Mouse (Mus musculus) CH12.LX (cell line): ENCODE results near the gene Dpysl5. TPM values are rescaled to one million over a fixed set of nuclear protein-coding genes. Genes with fewer than 3 reads are reported as not detected.

Experiments
- DNase-seq: peaks from one replicate; pipeline ENCODE4 v3.0.0-alpha.2; 2013; ENCODE audit errors: extremely low read depth
- H3K27ac ChIP-seq: 2 replicates; pipeline ENCODE4 v1.5.1; 2012; ENCODE audit warnings: low read depth, mild to moderate bottlenecking, control low read depth, moderate library complexity; ENCODE audit not compliant: insufficient read depth
- H3K27me3 ChIP-seq: replicated peaks from 2 replicates; pipeline ENCODE3; 2012; ENCODE audit warnings: inconsistent platforms
- H3K36me3 ChIP-seq, 2 experiments: replicated peaks in 1 of 2; 2 replicates each; pipeline versions ENCODE3 to v1.6.1; 2012; ENCODE audit warnings: inconsistent platforms in 1 of 2, low read length in 1 of 2, mild to moderate bottlenecking in 1 of 2, mixed read lengths in 1 of 2, moderate library complexity in 1 of 2; ENCODE audit not compliant: control insufficient read depth in 1 of 2, insufficient read depth in 1 of 2
- H3K4me1 ChIP-seq, 2 experiments: 2 replicates each; pipeline ENCODE4 v1.6.1; 2012; ENCODE audit warnings: inconsistent platforms in 1 of 2, moderate library complexity in 1 of 2; ENCODE audit not compliant: insufficient read depth in 2 of 2, control insufficient read depth in 1 of 2
- H3K4me2 ChIP-seq: 2 replicates; pipeline ENCODE4 v1.6.1; 2012; ENCODE audit warnings: low read depth, mild to moderate bottlenecking, control low read depth; ENCODE audit not compliant: poor library complexity, insufficient read depth, severe bottlenecking
- H3K4me3 ChIP-seq, 3 experiments: fragments of 150-350 bp in 1 of 3; sonication (generic) in 1 of 3; replicated peaks in 1 of 3; 2 replicates each; pipeline versions ENCODE3 to v1.5.1; 2011 to 2012; ENCODE audit warnings: low read depth in 2 of 3, low read length in 2 of 3, mild to moderate bottlenecking in 2 of 3, moderate library complexity in 2 of 3, control low read depth in 1 of 3, improper control_type of control experiment in 1 of 3, inconsistent platforms in 1 of 3, mixed read lengths in 1 of 3; ENCODE audit not compliant: poor library complexity in 1 of 3
- H3K79me2 ChIP-seq: replicated peaks from 2 replicates; pipeline ENCODE4 v1.6.1; 2012; ENCODE audit warnings: mild to moderate bottlenecking, moderate library complexity; ENCODE audit not compliant: control insufficient read depth, poor library complexity, insufficient read depth, severe bottlenecking; ENCODE audit errors: extremely low read depth
- H3K9ac ChIP-seq: 2 replicates; pipeline ENCODE4 v1.6.1; 2012; ENCODE audit warnings: low read depth, mild to moderate bottlenecking, control low read depth, moderate library complexity; ENCODE audit not compliant: insufficient read depth
- H3K9me3 ChIP-seq: replicated peaks from 2 replicates; pipeline ENCODE3; 2012; ENCODE audit warnings: low read length, inconsistent platforms, mixed read lengths
- CHD1 ChIP-seq: IDR thresholded peaks from 2 replicates; pipeline ENCODE4 v1.6.1; 2012; ENCODE audit warnings: low read depth, low read length, improper control_type of control experiment, inconsistent platforms
- CHD2 ChIP-seq: IDR thresholded peaks from 2 replicates; pipeline ENCODE4 v1.6.1; 2011; ENCODE audit warnings: low read length, improper control_type of control experiment
- CTCF ChIP-seq, 2 experiments: IDR thresholded peaks in 1 of 2; conservative IDR thresholded peaks in 1 of 2; 2 replicates each; pipeline ENCODE4 v1.5.1; 2011 to 2012; ENCODE audit warnings: low read depth in 2 of 2, low read length in 2 of 2, improper control_type of control experiment in 1 of 2, inconsistent platforms in 1 of 2, mild to moderate bottlenecking in 1 of 2, moderate library complexity in 1 of 2
- EP300 ChIP-seq: IDR thresholded peaks from 2 replicates; pipeline ENCODE4 v1.6.1; 2011; ENCODE audit warnings: low read length, improper control_type of control experiment
- GABPA ChIP-seq: IDR thresholded peaks from 2 replicates; pipeline ENCODE4 v1.6.1; 2012; ENCODE audit warnings: low read depth, low read length, improper control_type of control experiment, inconsistent platforms; ENCODE audit not compliant: insufficient replicate concordance
- KAT2A ChIP-seq: IDR thresholded peaks from 2 replicates; pipeline ENCODE4 v1.6.1; 2012; ENCODE audit warnings: low read length, improper control_type of control experiment, inconsistent platforms; ENCODE audit not compliant: insufficient replicate concordance
- MAFK ChIP-seq: IDR thresholded peaks from 2 replicates; pipeline ENCODE4 v1.6.1; 2011; ENCODE audit warnings: low read length, improper control_type of control experiment; ENCODE audit not compliant: insufficient replicate concordance
- MAX ChIP-seq: IDR thresholded peaks from 2 replicates; pipeline ENCODE4 v1.6.1; 2011; ENCODE audit warnings: low read length, improper control_type of control experiment
- MEF2A ChIP-seq: IDR thresholded peaks from 2 replicates; pipeline ENCODE4 v1.6.1; 2014; ENCODE audit warnings: low read depth, mild to moderate bottlenecking, inconsistent platforms, low read length, improper control_type of control experiment, borderline replicate concordance
- MXI1 ChIP-seq: IDR thresholded peaks from 2 replicates; pipeline ENCODE4 v1.6.1; 2011; ENCODE audit warnings: mild to moderate bottlenecking, low read depth, low read length, improper control_type of control experiment
- NRF1 ChIP-seq: IDR thresholded peaks from 2 replicates; pipeline ENCODE4 v1.6.1; 2014; ENCODE audit warnings: low read depth, mild to moderate bottlenecking, inconsistent platforms, low read length, improper control_type of control experiment, moderate library complexity
- RCOR1 ChIP-seq: conservative IDR thresholded peaks from 2 replicates; pipeline ENCODE4 v1.6.1; 2012; ENCODE audit warnings: low read depth, mild to moderate bottlenecking, inconsistent platforms, low read length, improper control_type of control experiment
- SIN3A ChIP-seq: IDR thresholded peaks from 2 replicates; pipeline ENCODE4 v1.6.1; 2012; ENCODE audit warnings: low read length, improper control_type of control experiment, inconsistent platforms
- TBP ChIP-seq: conservative IDR thresholded peaks from 2 replicates; pipeline ENCODE4 v1.6.1; 2011; ENCODE audit warnings: low read depth, low read length, improper control_type of control experiment
- USF1 ChIP-seq: IDR thresholded peaks from 2 replicates; pipeline ENCODE4 v1.6.1; 2014; ENCODE audit warnings: low read depth, mild to moderate bottlenecking, inconsistent platforms, low read length, improper control_type of control experiment
- USF2 ChIP-seq: conservative IDR thresholded peaks from 2 replicates; pipeline ENCODE4 v1.6.1; 2011; ENCODE audit warnings: low read depth, low read length, improper control_type of control experiment
- ZKSCAN1 ChIP-seq: IDR thresholded peaks from 2 replicates; pipeline ENCODE4 v1.6.1; 2012; ENCODE audit warnings: low read depth, inconsistent platforms, low read length, improper control_type of control experiment, borderline replicate concordance
- ZMIZ1 ChIP-seq: IDR thresholded peaks from 2 replicates; pipeline ENCODE4 v1.6.1; 2012; ENCODE audit warnings: low read depth, mild to moderate bottlenecking, inconsistent platforms, low read length, improper control_type of control experiment
- ZNF384 ChIP-seq: IDR thresholded peaks from 2 replicates; pipeline ENCODE4 v1.6.1; 2012; ENCODE audit warnings: low read depth, low read length, improper control_type of control experiment, inconsistent platforms
- dilution Hi-C: fragments of 300-500 bp; cut with MboI; formaldehyde crosslinking; loops from 2 replicates; pipeline ENCODE4 v1.14.3; 2020; ENCODE audit warnings: low sequenced_read_pairs; ENCODE audit not compliant: extremely low pct_unique_long_range_greater_than_20kb, extremely low pct_ligation_motif_present
- in situ Hi-C: fragments of 300-500 bp; cut with MboI; formaldehyde crosslinking; loops from 3 replicates; pipeline ENCODE4 v1.14.3; 2019; ENCODE audit warnings: low sequenced_read_pairs, low pct_ligation_motif_present, low pct_unique_long_range_greater_than_20kb, mixed read lengths
- polyA plus RNA-seq: library from polyadenylated mRNA; unstranded; fragments of >175 nt; gene quantifications from 2 replicates; pipeline ENCODE4 v1.2.1, GENCODE M21; 2012; ENCODE audit warnings: low read depth; ENCODE audit not compliant: insufficient read length
- total RNA-seq, 2 experiments: library from RNA; depleted of rRNA; stranded (reverse); fragments of 300-350 nt in 1 of 2; fragments of >200 nt in 1 of 2; gene quantifications; 2 replicates each; pipeline ENCODE4 v1.2.3; 2012 to 2014

Dpysl5 gene
- total and polyA plus RNA-seq, 3 experiments, result 0.21 TPM; not detected in 2

DNA sequence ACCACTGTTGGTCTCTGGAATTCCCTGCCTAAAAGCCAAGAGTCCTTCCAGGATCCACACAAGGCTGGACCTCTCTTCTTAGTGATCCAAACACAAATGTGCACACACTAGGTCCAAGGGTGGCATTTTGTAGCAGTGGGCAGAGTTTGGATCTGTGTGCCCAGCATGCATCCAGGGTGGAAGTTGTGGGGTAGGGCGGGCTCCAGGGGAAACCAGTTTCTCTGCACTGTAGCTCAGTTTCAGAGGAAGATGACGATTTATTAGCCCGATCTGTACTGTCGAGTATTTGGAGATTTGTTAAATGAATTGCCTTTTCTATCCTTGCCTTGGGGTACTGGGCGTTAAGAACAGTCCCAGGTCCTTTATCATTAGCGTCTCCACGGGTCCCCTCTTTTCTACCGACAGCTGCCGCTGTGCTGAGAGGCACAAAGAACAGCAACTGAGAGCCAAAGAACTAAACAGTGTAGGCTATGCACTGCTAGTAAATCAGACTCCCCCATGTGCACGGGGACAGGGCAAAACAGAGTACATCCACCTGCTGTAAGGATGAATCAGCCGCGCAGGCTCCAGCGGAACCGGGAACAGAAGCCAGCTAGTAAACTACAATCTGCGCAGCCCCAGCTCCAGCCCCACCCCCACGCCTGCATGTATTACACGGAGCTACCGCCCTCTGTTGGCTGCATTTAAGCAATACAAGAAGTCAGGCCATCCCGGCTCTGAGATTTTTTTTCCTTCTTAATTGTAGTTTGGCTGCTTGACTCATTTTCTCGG is 63.4 kb downstream of the Dpysl5 start (continued):
- no peak for TF ChIP-seq KAT2A
- TF ChIP-seq MXI1, result no peak
- no peak for TF ChIP-seq USF1
- no peak for TF ChIP-seq TBP
- no peak; the same call in 1 of the 2 replicates for TF ChIP-seq MEF2A
- no peak for TF ChIP-seq ZMIZ1
- peak; percentile 85 for TF ChIP-seq ZNF384
- no peak for TF ChIP-seq ZKSCAN1
- no peak for TF ChIP-seq USF2
- no peak for TF ChIP-seq EP300
- no peak for TF ChIP-seq RCOR1

DNA sequence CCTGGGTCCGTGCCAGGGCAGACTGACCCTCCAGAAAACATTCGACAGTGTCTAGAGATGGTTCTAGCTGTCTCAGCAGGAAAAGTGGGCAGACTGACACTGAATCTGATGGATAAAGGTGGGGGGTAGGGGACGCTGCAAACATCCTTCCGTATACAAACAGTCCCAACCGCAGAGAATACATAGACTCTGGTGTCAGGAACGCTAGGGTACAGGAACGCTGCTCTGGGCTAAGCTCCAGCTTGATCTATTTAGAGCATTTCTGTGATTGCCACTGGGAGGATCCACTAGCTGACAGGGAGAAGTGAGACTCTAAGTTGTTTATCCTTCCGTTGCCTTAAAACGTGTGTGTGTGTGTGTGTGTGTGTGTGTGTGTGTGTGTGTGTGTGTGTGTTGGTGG is 69.3 kb downstream of the Dpysl5 start:
- no peaks in the 10 kb centered on the region for H3K79me2 ChIP-seq
- peaks cover 0 to 5% of the 10 kb centered on the region in 2 experiments; a peak in 1 of 4 replicates for H3K4me1 ChIP-seq
- no peak overlapping the region for H3K27ac ChIP-seq
- H3K9ac ChIP-seq, result no peak overlapping the region
- DNase-seq, result no peak
- no peak overlapping the region for H3K4me2 ChIP-seq
- no peaks in the 10 kb centered on the region for H3K9me3 ChIP-seq
- no peak overlapping the region for H3K4me3 ChIP-seq
- dilution Hi-C loops (no loop called here), in situ Hi-C loops (no loop called here)
- no peaks in the 10 kb centered on the region for H3K36me3 ChIP-seq
- H3K27me3 ChIP-seq, result peaks cover 46% of the 10 kb centered on the region
- TF ChIP-seq CTCF (conservative IDR thresholded peaks at IDR 0.05 in 1 of 2, IDR thresholded peaks at IDR 0.05 in 1 of 2; ENCODE audit: low read depth in 2 of 2, low read length in 2 of 2) (no peak), CHD1 (no peak), USF1 (no peak), SIN3A (no peak), CHD2 (no peak), GABPA (no peak)

DNA sequence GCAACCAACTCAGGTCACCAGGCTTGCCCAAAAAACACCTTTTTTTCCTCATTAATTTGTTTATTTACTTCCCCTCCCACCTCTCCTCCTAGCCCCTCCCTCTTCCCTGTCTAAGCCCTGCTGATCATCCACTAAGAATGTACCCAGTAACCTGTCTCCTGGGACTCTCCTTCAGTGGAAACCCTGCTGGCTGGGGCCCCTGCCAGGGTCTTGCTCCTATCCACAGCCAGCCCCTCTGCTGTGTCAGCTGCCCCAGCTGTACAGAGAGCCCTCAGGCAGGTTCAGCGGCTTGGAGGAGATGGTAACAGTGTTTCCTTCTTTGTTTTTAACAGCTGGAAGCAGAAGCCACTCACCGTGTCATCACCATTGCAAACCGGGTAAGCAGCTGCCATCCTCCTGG is 69.8 kb downstream of the Dpysl5 start:
- Histone ChIP-seq H3K4me3 (no peak overlapping the region), H3K27ac (no peak overlapping the region), H3K79me2 (no peaks in the 10 kb centered on the region), H3K4me2 (no peak overlapping the region), H3K9ac (no peak overlapping the region), H3K4me1 (peaks cover 0 to 5% of the 10 kb centered on the region in 2 experiments; a peak in 1 of 4 replicates), H3K27me3 (peaks cover 49% of the 10 kb centered on the region), H3K9me3 (no peaks in the 10 kb centered on the region), H3K36me3 (no peaks in the 10 kb centered on the region)
- peak; percentile 16 for DNase-seq
- TF ChIP-seq NRF1 (no peak), CHD2 (no peak), MAFK (no peak), USF1 (no peak), MAX (no peak)
- dilution Hi-C loops (no loop called here), in situ Hi-C loops (no loop called here)
